Mouse (Mus musculus) small intestine, adult 2 months (tissue): ENCODE measurements around the gene Chst8. TPM values are rescaled to one million over a fixed set of nuclear protein-coding genes. Genes with fewer than 3 reads are reported as not detected.

Experiments used
- H3K27ac ChIP-seq: fragments of 200-500 bp; 2 replicates; pipeline ENCODE4 v1.5.1; 2012; ENCODE audit warnings: low read depth, low read length, control low read depth, inconsistent platforms; ENCODE audit not compliant: insufficient read depth
- H3K27me3 ChIP-seq: fragments of 200-500 bp; 2 replicates; pipeline ENCODE4 v1.6.1; 2012; ENCODE audit warnings: mild to moderate bottlenecking, moderate library complexity, low read length, inconsistent platforms; ENCODE audit not compliant: control insufficient read depth, insufficient read depth
- H3K36me3 ChIP-seq: fragments of 200-500 bp; 2 replicates; pipeline ENCODE4 v1.6.1; 2012; ENCODE audit warnings: mild to moderate bottlenecking, low read length, control low read depth, inconsistent platforms; ENCODE audit not compliant: control insufficient read depth, insufficient read depth
- H3K4me1 ChIP-seq: fragments of 200-500 bp; 2 replicates; pipeline ENCODE4 v1.6.1; 2012; ENCODE audit warnings: low read length, inconsistent platforms, mixed read lengths; ENCODE audit not compliant: control insufficient read depth, insufficient read depth, insufficient read length
- H3K4me3 ChIP-seq: fragments of 200-500 bp; 2 replicates; pipeline ENCODE4 v1.5.1; 2012; ENCODE audit warnings: low read depth, mild to moderate bottlenecking, control low read depth, inconsistent platforms, low read length, moderate library complexity
- CTCF ChIP-seq: fragments of 200-500 bp; IDR thresholded peaks from 2 replicates; pipeline ENCODE4 v1.5.1; 2012; ENCODE audit warnings: low read depth, mild to moderate bottlenecking, control low read depth, inconsistent platforms, low read length, moderate library complexity, mixed read lengths; ENCODE audit not compliant: insufficient replicate concordance, insufficient read length; ENCODE audit errors: extremely low read depth
- POLR2A ChIP-seq: fragments of 200-500 bp; IDR thresholded peaks from 2 replicates; pipeline ENCODE4 v1.6.1; 2012; ENCODE audit warnings: low read depth, mild to moderate bottlenecking, control low read depth, inconsistent platforms, low read length, moderate library complexity
- WGBS: fragments of 180-500 bp; shearing (Covaris S2); methylation state at CpG from one replicate; pipeline ENCODE4 v1.1.7; 2018; 5-methylcytosine and 5-hydroxymethylcytosine counted together
- polyA plus RNA-seq: library from polyadenylated mRNA; depleted of rRNA; stranded (reverse); fragments of >200 nt; gene quantifications from 2 replicates; pipeline ENCODE4 v1.2.3, GENCODE M21; 2012

Gene Chst8
- polyA plus RNA-seq, 1 experiment, result 3.2 TPM

- WGBS, result 38% methylated on average over 8 of the region's 8 CpGs
- H3K27me3 ChIP-seq, result no peaks in the 10 kb centered on the region
- no peaks in the 10 kb centered on the region for H3K36me3 ChIP-seq
- H3K4me1 ChIP-seq, result no peaks in the 10 kb centered on the region
- H3K4me3 ChIP-seq, result no peak overlapping the region
- H3K27ac ChIP-seq, result no peak overlapping the region
- TF ChIP-seq CTCF, result no peak
- TF ChIP-seq POLR2A, result no peak
Measured at GRCm38 (mm10) chr7:34722151-34722550, 90.4 kb downstream of the Chst8 start.

- Histone ChIP-seq H3K27ac (no peak overlapping the region), H3K27me3 (no peaks in the 10 kb centered on the region), H3K36me3 (no peaks in the 10 kb centered on the region), H3K4me1 (no peaks in the 10 kb centered on the region), H3K4me3 (no peak overlapping the region)
- TF ChIP-seq POLR2A, result no peak
- no peak for TF ChIP-seq CTCF
- 23% methylated on average over 5 of the region's 5 CpGs for WGBS
Measured at GRCm38 (mm10) chr7:34721650-34722048, 90.9 kb downstream of the Chst8 start.

DNA sequence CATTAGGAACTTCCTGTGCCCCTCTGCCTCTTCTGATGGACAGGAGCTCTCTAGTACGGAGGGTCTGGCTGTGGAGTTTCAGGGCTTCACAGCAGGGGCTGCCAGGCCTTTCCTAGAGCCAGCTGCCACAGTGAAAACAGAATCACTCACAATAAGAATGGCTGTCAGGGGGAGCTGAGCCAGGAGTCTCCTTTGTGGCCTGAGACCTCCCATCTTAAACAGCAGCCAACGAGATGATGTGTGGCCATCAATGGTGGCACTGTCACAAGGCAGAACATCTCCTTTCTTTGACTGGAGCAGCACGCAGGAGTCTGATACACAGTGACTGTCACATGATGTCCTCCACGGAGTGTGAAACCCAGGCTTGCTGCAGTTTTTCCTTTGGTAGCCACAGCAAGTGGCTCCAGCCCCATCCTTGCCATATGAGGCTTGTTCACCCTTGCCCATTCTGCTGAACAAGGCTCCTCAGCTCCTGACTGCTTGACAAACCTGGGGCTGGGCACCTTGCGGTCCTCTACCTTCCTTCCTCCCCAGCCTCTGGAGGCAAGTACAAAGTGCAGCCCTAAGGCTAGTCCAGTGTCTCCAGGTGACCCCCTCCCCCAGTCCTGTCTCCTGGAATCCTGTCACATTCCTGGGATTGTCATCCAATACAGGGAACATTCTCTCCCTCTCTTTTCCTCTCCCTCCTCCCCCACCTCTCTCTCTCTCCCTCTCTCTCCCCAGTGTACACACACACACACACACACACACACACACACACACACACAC lies 91.4 kb downstream of the Chst8 start:
- no peaks in the 10 kb centered on the region for H3K4me1 ChIP-seq
- no peaks in the 10 kb centered on the region for H3K36me3 ChIP-seq
- H3K27ac ChIP-seq, result no peak overlapping the region
- TF ChIP-seq POLR2A (no peak), CTCF (no peak)
- WGBS, result 67% methylated on average over 5 of the region's 5 CpGs
- no peak overlapping the region for H3K4me3 ChIP-seq
- H3K27me3 ChIP-seq, result no peaks in the 10 kb centered on the region

- H3K36me3 ChIP-seq, result no peaks in the 10 kb centered on the region
- H3K27me3 ChIP-seq, result no peaks in the 10 kb centered on the region
- H3K4me1 ChIP-seq, result peaks cover 6% of the 10 kb centered on the region; the same call in 1 of the 2 replicates
- H3K4me3 ChIP-seq, result no peak overlapping the region
- TF ChIP-seq CTCF (peak; percentile 78; the same call in 1 of the 2 replicates), POLR2A (no peak)
- no peak overlapping the region for H3K27ac ChIP-seq
- WGBS, result 27% methylated on average over 5 of the region's 5 CpGs
Measured at GRCm38 (mm10) chr7:34719599-34719998, 92.9 kb downstream of the Chst8 start.

GRCm38 (mm10) chr7:34718651-34719050 lies 93.9 kb downstream of the Chst8 start:
- TF ChIP-seq POLR2A (no peak), CTCF (no peak)
- Histone ChIP-seq H3K27ac (no peak overlapping the region), H3K4me3 (no peak overlapping the region), H3K4me1 (peaks cover 7% of the 10 kb centered on the region; the same call in 1 of the 2 replicates), H3K36me3 (no peaks in the 10 kb centered on the region), H3K27me3 (no peaks in the 10 kb centered on the region)
- WGBS, result 65% methylated on average over 9 of the region's 9 CpGs

- Histone ChIP-seq H3K27me3 (no peaks in the 10 kb centered on the region), H3K4me3 (no peak overlapping the region), H3K36me3 (no peaks in the 10 kb centered on the region), H3K27ac (no peak overlapping the region), H3K4me1 (peaks cover 7% of the 10 kb centered on the region; the same call in 1 of the 2 replicates)
- TF ChIP-seq POLR2A (no peak), CTCF (no peak)
- WGBS, result 81% methylated on average over 11 of the region's 11 CpGs
Measured at GRCm38 (mm10) chr7:34717161-34717810, 95.2 kb downstream of the Chst8 start.

DNA sequence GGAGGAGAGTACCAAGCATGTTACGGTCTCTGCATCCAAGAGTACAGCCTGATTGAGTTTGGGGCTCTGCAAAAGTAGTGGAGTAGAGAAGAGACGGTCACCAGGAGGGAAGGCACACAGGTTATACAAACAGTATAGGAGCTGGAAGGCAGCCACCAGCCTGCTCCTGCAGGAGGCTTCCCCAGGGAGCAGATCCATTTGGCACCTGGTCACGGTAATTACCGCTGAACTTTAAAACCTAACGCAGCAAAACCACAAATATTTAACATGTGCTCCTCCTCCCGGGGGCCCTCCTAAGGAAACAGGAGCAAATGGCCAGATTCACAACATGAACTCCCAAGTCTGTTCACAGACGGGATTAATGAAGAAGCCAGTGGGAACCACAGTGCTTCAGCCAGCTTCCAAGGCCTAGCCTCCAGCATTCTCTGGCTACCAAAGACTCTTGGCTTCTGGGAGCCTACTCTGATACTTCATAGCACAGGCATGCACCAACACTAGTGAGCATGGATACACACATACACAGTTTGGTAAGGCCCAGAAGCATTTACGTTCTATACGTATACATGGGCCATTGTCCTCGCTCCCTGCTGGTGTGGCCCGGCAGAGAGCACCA lies 97.6 kb downstream of the Chst8 start:
- 20% methylated on average over 11 of the region's 11 CpGs for WGBS
- no peak overlapping the region for H3K27ac ChIP-seq

More for the DNA sequence above, 97.6 kb downstream of the Chst8 start:
- Histone ChIP-seq H3K36me3 (no peaks in the 10 kb centered on the region), H3K4me1 (peaks cover 7% of the 10 kb centered on the region; the same call in 1 of the 2 replicates), H3K4me3 (no peak overlapping the region), H3K27me3 (no peaks in the 10 kb centered on the region)
- TF ChIP-seq CTCF (no peak), POLR2A (no peak)
